Mouse (Mus musculus): ENCODE results near the gene Sept9. TPM values are rescaled to one million over a fixed set of nuclear protein-coding genes. Genes with fewer than 3 reads are reported as not detected.

Sept9 gene
- total RNA-seq, 1 experiment from 2014 or later: 171 TPM

- ATAC-seq (replicated peaks in 1 of 2; ENCODE audit: insufficient read depth in 1 of 2, low FRiP score in 2 of 2, low TSS enrichment in 1 of 2, low read depth in 1 of 2, poor library complexity in 2 of 2, severe bottlenecking in 2 of 2): no peak
Observed at GRCm38 (mm10) chr11:117249282-117249984, 50.0 kb downstream of the Sept9 start.

- ATAC-seq (replicated peaks in 1 of 2; ENCODE audit: insufficient read depth in 1 of 2, low FRiP score in 2 of 2, low TSS enrichment in 1 of 2, low read depth in 1 of 2, poor library complexity in 2 of 2, severe bottlenecking in 2 of 2): no peak; a peak in 1 of 4 replicates
Observed at GRCm38 (mm10) chr11:117249985-117250928, 50.8 kb downstream of the Sept9 start.

GRCm38 (mm10) chr11:117251755-117252154, 52.3 kb downstream of the Sept9 start:
- no peak for ATAC-seq (replicated peaks in 1 of 2; ENCODE audit: insufficient read depth in 1 of 2, low FRiP score in 2 of 2, low TSS enrichment in 1 of 2, low read depth in 1 of 2, poor library complexity in 2 of 2, severe bottlenecking in 2 of 2)

GRCm38 (mm10) chr11:117252846-117253245, 53.4 kb downstream of the Sept9 start:
- ATAC-seq (replicated peaks in 1 of 2; ENCODE audit: insufficient read depth in 1 of 2, low FRiP score in 2 of 2, low TSS enrichment in 1 of 2, low read depth in 1 of 2, poor library complexity in 2 of 2, severe bottlenecking in 2 of 2): no peak

- ATAC-seq (replicated peaks in 1 of 2; ENCODE audit: insufficient read depth in 1 of 2, low FRiP score in 2 of 2, low TSS enrichment in 1 of 2, low read depth in 1 of 2, poor library complexity in 2 of 2, severe bottlenecking in 2 of 2): no peak
Observed at GRCm38 (mm10) chr11:117254161-117255107, 55.0 kb downstream of the Sept9 start.

GRCm38 (mm10) chr11:117255108-117255489, 55.6 kb downstream of the Sept9 start:
- no peak for ATAC-seq (replicated peaks in 1 of 2; ENCODE audit: insufficient read depth in 1 of 2, low FRiP score in 2 of 2, low TSS enrichment in 1 of 2, low read depth in 1 of 2, poor library complexity in 2 of 2, severe bottlenecking in 2 of 2)

GRCm38 (mm10) chr11:117256088-117256487, 56.6 kb downstream of the Sept9 start:
- ATAC-seq (replicated peaks in 1 of 2; ENCODE audit: insufficient read depth in 1 of 2, low FRiP score in 2 of 2, low TSS enrichment in 1 of 2, low read depth in 1 of 2, poor library complexity in 2 of 2, severe bottlenecking in 2 of 2): no peak

GRCm38 (mm10) chr11:117256840-117257239, 57.4 kb downstream of the Sept9 start:
- no peak for ATAC-seq (replicated peaks in 1 of 2; ENCODE audit: insufficient read depth in 1 of 2, low FRiP score in 2 of 2, low TSS enrichment in 1 of 2, low read depth in 1 of 2, poor library complexity in 2 of 2, severe bottlenecking in 2 of 2)

GRCm38 (mm10) chr11:117257266-117257665, 57.8 kb downstream of the Sept9 start:
- ATAC-seq (replicated peaks in 1 of 2; ENCODE audit: insufficient read depth in 1 of 2, low FRiP score in 2 of 2, low TSS enrichment in 1 of 2, low read depth in 1 of 2, poor library complexity in 2 of 2, severe bottlenecking in 2 of 2): no peak

- ATAC-seq (replicated peaks in 1 of 2; ENCODE audit: insufficient read depth in 1 of 2, low FRiP score in 2 of 2, low TSS enrichment in 1 of 2, low read depth in 1 of 2, poor library complexity in 2 of 2, severe bottlenecking in 2 of 2): no peak
Observed at GRCm38 (mm10) chr11:117257842-117258241, 58.4 kb downstream of the Sept9 start.

GRCm38 (mm10) chr11:117259178-117259960, 59.9 kb downstream of the Sept9 start:
- ATAC-seq (replicated peaks in 1 of 2; ENCODE audit: insufficient read depth in 1 of 2, low FRiP score in 2 of 2, low TSS enrichment in 1 of 2, low read depth in 1 of 2, poor library complexity in 2 of 2, severe bottlenecking in 2 of 2): peak; percentile 25 to 40; a peak in 2 of 4 replicates

- no peak for ATAC-seq (replicated peaks in 1 of 2; ENCODE audit: insufficient read depth in 1 of 2, low FRiP score in 2 of 2, low TSS enrichment in 1 of 2, low read depth in 1 of 2, poor library complexity in 2 of 2, severe bottlenecking in 2 of 2)
Observed at GRCm38 (mm10) chr11:117260631-117261030, 61.2 kb downstream of the Sept9 start.

- no peak for ATAC-seq (replicated peaks in 1 of 2; ENCODE audit: insufficient read depth in 1 of 2, low FRiP score in 2 of 2, low TSS enrichment in 1 of 2, low read depth in 1 of 2, poor library complexity in 2 of 2, severe bottlenecking in 2 of 2)
Observed at GRCm38 (mm10) chr11:117263096-117263808, 63.8 kb downstream of the Sept9 start.

- no peak for ATAC-seq (replicated peaks in 1 of 2; ENCODE audit: insufficient read depth in 1 of 2, low FRiP score in 2 of 2, low TSS enrichment in 1 of 2, low read depth in 1 of 2, poor library complexity in 2 of 2, severe bottlenecking in 2 of 2)
Observed at GRCm38 (mm10) chr11:117264162-117265021, 64.9 kb downstream of the Sept9 start.

- peak; percentile 9 to 33; a peak in 3 of 4 replicates for ATAC-seq (replicated peaks in 1 of 2; ENCODE audit: insufficient read depth in 1 of 2, low FRiP score in 2 of 2, low TSS enrichment in 1 of 2, low read depth in 1 of 2, poor library complexity in 2 of 2, severe bottlenecking in 2 of 2)
Observed at GRCm38 (mm10) chr11:117265270-117265980, 66.0 kb downstream of the Sept9 start.

Data from hematopoietic stem cell, adult 5-6 weeks (primary cell).